Mouse (Mus musculus): ENCODE results near the gene Prpf4b. TPM values are rescaled to one million over a fixed set of nuclear protein-coding genes. Genes with fewer than 3 reads are reported as not detected.
"Not testable (repeated sequence)": the region's sequence is repeated elsewhere in the genome, so short reads cannot be mapped to it uniquely, and the experiment has no call there.

Gene Prpf4b
- polyA plus RNA-seq (2016; fragmentation: Nextera tagmentation; extraction: Ambion mirVana), result 44.9 and 71.1 TPM in 2 replicates

DNA sequence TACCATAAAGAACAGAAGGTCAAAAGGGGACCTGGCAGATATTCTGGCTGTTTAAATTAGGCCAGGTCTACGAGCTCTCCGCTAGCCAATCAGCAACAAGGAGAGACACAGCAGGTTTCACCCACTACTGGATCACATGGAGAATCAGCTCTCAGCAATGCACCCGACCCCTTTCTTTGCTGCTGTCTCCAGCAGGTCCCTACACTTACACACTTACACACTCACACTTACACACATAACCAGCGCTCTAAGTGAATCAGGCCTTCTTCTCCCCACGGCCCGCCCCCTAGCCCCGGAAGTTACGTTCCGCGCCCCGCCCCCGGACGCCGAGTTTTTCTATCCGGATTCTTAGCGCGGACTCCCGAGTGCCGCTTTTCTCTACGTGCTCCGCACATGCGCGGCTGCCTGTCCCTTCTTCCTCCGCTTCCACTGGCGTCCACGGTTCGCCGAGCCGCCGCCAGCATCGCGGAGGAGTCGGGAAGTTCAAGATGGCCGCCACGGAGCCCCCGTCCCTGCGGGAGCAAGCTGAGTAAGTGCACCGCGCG, at the start of gene Prpf4b:
Gene Prpf4b, plus strand, starts transcription at position 137 of the 545 bp plus-strand sequence.
- H3K4me1 ChIP-seq (replicated peaks), result peaks cover 28% of the 10 kb centered on the region
- peak within 1 kb of the TSS; percentile 99 for H3K27ac ChIP-seq
- H3K4me3 ChIP-seq, result peak within 1 kb of the TSS; percentile 97
- DNase-seq (ENCODE audit: low spot score), result peak; percentile 92
- peaks cover 9% of the 10 kb centered on the region for H3K36me3 ChIP-seq
- H3K9me3 ChIP-seq, result no peaks in the 10 kb centered on the region
- WGBS, result 1% methylated on average over 40 of the region's 40 CpGs
- no peaks in the 10 kb centered on the region for H3K27me3 ChIP-seq (ENCODE audit: insufficient read depth, poor library complexity, severe bottlenecking)

DNA sequence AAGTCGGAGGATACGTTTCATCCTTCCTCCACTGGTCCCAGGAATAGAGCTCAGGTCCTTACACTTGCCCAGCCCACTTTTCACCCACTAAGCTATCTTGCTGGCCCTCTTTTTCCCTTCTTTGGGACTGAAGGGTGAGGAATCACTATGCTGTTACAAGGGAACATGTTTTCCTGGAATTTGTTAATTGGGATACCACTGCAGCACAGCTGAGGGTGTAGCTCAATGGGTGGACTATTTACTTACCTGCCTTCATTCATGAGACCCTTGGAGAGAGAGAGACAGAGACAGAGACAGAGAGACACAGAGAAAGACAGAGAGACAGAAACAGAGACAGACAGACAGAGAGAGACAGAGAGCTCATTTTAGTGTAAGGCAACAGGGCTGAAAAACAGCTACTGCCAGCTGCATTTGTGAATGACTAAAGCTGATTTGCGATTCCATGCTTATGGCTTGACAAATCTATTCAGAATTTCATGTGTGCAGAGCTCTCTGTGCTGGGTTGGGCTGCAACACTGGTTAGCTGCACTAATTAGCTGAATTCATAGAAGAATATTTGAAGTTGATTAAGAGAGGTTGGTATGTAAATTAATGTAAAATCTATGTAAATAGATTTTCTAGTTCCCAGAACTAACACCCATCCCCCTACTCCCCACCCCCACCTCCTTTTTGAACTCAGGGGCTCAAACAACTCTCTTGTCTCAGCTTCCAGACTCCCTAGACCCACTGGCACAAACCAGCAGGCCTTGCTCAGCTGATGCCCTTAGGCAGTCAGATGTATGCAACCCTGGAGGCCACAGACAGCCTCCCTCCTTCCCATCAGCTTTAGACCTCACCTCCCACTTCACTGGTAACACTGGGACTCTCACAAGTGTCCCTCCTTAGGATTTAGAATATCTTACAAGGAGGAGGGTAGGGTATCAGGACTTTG, 48.1 kb upstream of the Prpf4b start:
- Histone ChIP-seq H3K27ac (peak overlapping the region; percentile 75), H3K4me3 (no peak overlapping the region), H3K27me3 (ENCODE audit: insufficient read depth, poor library complexity, severe bottlenecking) (no peaks in the 10 kb centered on the region), H3K9me3 (0 out of 2 replicates have a peak, but pooled peaks cover 2% of the 10 kb centered on the region), H3K36me3 (no peaks in the 10 kb centered on the region), H3K4me1 (replicated peaks) (peaks cover 17% of the 10 kb centered on the region)
- no peak for DNase-seq (ENCODE audit: low spot score)
- 86% methylated on average over 3 of the region's 3 CpGs for WGBS

DNA sequence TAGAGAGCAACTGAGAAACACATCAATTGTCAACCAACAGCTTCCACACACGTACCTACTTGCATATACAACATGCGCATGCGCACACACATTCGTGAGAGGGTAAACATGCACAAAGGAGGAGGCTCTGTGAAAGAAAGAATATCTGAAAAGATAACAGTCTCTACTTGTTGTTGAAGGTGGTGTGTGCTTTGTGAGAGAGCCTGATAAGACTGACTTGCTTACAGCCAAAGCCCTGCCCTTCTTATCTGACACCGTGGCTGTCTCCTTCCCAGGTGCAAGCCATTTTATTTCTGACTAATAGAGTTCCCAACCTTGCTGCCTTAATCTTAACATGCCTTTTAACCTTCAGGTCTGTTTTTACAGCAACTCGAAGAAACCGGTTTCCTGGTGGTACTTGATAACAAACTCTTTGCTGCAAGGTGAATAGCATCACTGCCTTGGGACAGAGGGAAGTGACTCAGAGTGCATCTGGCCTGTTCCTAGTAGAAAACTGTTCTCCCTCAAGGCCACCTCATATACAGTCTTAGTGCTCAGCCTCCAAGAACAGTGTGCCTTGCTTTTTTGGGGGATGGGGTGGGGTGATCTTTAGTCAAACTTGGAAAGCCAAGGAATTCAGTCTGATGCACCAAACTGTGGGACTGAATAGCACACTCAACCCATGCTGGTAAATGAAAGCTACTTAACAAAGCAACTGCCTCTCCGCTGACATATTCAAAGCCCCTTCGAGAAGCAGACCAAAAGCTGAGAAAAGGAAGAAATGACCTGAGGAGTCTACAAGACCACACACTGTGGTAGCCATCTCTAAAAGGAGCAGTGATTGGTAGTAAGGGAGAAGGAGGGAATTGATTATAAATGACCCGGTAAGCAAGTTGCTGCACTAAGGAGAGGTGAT, 46.9 kb upstream of the Prpf4b start:
- DNase-seq (ENCODE audit: low spot score), result no peak
- Histone ChIP-seq H3K27ac (peak overlapping the region; percentile 75), H3K36me3 (no peaks in the 10 kb centered on the region), H3K27me3 (ENCODE audit: insufficient read depth, poor library complexity, severe bottlenecking) (no peaks in the 10 kb centered on the region), H3K4me1 (replicated peaks) (peaks cover 17% of the 10 kb centered on the region), H3K4me3 (no peak overlapping the region), H3K9me3 (0 out of 2 replicates have a peak, but pooled peaks cover 2% of the 10 kb centered on the region)
- 70% methylated on average over 10 of the region's 10 CpGs for WGBS

DNA sequence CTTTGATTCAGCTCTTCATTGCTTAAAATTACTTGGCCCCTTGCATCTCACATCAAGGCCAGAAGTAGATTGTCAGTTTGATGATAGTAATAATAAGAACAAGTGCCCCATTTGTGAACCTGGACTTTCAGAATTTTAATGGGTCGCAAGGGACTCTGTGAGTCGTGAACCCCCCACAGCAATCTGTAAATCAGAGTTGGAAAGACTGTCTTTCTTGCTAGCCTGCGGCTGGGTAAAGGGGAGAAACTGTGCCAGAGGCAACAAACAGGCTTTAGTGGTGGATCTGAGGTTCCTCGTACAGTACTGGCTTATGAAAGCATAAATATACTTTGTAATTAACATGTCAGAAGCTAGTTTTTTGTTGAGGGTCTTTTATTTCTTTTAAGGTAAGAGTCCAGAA, 32.3 kb upstream of the Prpf4b start:
- Histone ChIP-seq H3K27ac (no peak overlapping the region), H3K4me1 (replicated peaks) (no peaks in the 10 kb centered on the region), H3K4me3 (no peak overlapping the region), H3K27me3 (ENCODE audit: insufficient read depth, poor library complexity, severe bottlenecking) (no peaks in the 10 kb centered on the region), H3K9me3 (no peaks in the 10 kb centered on the region), H3K36me3 (no peaks in the 10 kb centered on the region)
- DNase-seq (ENCODE audit: low spot score), result no peak
- WGBS, result 93% methylated on average over 4 of the region's 4 CpGs

DNA sequence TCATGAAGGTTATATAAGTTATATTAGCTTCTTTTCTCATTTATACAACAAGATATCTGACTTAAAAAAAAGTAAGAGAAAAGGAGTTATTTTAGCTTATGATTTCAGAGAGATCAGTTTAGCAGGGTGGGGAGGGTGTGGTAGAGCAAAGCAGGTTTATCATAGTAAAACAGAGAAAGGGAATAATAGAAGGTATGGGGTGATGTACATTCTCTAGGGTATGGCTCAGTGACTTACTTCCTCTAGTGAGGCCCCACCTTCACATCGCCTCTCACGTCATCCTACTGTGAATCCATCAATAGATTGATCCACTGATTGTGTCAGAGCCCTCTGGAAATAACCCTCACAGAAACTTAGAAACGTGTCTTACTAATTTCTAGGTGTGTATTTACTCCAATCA, 24.3 kb upstream of the Prpf4b start:
- no peaks in the 10 kb centered on the region for H3K27me3 ChIP-seq (ENCODE audit: insufficient read depth, poor library complexity, severe bottlenecking)
- no peak overlapping the region for H3K4me3 ChIP-seq
- H3K36me3 ChIP-seq, result no peaks in the 10 kb centered on the region
- no peak overlapping the region for H3K27ac ChIP-seq
- H3K4me1 ChIP-seq (replicated peaks), result no peaks in the 10 kb centered on the region
- no peak for DNase-seq (ENCODE audit: low spot score)
- WGBS, result 87% methylated on average over 3 of the region's 3 CpGs
- H3K9me3 ChIP-seq, result peaks cover 26% of the 10 kb centered on the region

DNA sequence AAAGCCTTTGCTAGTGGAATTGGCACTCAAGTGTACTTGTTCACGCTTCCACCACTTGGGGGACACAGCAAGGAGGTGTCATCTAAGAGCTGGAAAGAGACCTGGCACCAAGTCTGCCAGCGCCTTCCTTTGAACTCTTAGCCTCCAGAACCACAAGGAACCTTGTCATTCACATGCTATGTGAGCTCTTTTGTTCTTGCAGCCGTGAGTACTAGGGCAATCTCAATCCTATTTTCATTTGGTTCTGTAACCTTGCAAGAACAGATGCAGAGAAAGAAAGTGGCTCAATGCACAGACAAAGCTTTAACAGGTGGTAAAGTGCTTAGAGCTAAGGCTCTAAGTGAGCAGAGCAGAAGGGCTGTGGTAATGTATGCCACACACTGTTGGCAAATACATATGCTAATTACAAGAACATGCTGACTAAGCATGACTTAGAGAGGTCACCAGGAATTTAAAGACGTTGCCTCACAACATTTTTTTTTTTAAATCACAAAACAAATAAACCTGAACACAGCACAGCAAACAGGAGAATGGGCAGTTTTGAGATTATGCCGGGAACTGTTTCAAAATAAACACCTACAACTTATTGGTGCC, 23.8 kb upstream of the Prpf4b start:
- H3K27me3 ChIP-seq (ENCODE audit: insufficient read depth, poor library complexity, severe bottlenecking), result no peaks in the 10 kb centered on the region
- DNase-seq (ENCODE audit: low spot score), result no peak
- no peaks in the 10 kb centered on the region for H3K4me1 ChIP-seq (replicated peaks)
- no peak overlapping the region for H3K4me3 ChIP-seq
- peaks cover 26% of the 10 kb centered on the region for H3K9me3 ChIP-seq
- no peaks in the 10 kb centered on the region for H3K36me3 ChIP-seq
- WGBS, result 79% methylated on average over 5 of the region's 5 CpGs
- no peak overlapping the region for H3K27ac ChIP-seq

DNA sequence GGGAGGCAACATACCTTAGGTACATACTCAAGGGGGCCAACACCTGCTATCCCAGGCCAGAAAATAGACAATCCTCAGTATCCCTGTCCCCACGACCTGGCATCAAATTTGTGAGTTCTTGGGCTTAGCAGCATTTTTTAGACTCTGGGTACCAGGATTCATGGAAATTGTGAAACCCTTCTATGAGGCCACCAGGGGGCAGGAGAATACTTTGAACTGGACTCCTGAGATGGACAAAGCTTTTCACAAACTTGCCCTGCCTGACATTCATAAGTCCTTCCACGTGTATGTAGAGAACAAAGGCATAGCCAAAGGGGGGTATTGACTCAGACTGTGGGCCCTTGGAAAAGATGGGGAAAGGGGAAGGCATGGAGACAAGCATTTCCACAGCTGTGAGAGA, 17.6 kb upstream of the Prpf4b start:
- Histone ChIP-seq H3K27ac (no peak overlapping the region), H3K9me3 (peaks cover 26% of the 10 kb centered on the region)

DNA sequence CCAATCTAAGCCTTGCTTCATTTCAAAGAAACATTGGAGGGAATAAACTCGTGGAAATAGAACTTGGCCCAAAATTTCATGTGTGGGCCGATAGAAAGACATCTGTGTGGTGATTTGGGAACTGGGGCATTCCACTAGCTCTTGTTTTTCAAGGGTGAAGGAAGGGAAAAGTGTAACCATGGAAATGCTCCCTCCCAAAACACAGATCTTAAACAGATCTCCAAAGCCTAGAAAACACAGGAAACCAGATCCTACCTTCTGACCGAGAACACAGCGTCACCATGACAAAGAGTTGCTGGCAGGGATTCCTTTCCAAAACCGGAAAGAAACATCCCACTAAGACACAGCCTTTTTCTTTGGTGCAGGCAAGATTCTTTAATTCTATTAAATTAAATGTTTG, 15.7 kb upstream of the Prpf4b start:
- no peak for DNase-seq (ENCODE audit: low spot score)
- no peak overlapping the region for H3K4me3 ChIP-seq
- H3K4me1 ChIP-seq (replicated peaks), result no peaks in the 10 kb centered on the region
- H3K27ac ChIP-seq, result no peak overlapping the region
- peaks cover 11% of the 10 kb centered on the region for H3K9me3 ChIP-seq
- 90% methylated on average over 5 of the region's 5 CpGs for WGBS
- no peaks in the 10 kb centered on the region for H3K36me3 ChIP-seq
- H3K27me3 ChIP-seq (ENCODE audit: insufficient read depth, poor library complexity, severe bottlenecking), result no peaks in the 10 kb centered on the region

More for the DNA sequence above, 17.6 kb upstream of the Prpf4b start:
- Histone ChIP-seq H3K36me3 (no peaks in the 10 kb centered on the region), H3K4me1 (replicated peaks) (no peaks in the 10 kb centered on the region), H3K27me3 (ENCODE audit: insufficient read depth, poor library complexity, severe bottlenecking) (no peaks in the 10 kb centered on the region), H3K4me3 (no peak overlapping the region)
- 31% methylated on average over 2 of the region's 2 CpGs for WGBS
- DNase-seq (ENCODE audit: low spot score), result peak; percentile 27

DNA sequence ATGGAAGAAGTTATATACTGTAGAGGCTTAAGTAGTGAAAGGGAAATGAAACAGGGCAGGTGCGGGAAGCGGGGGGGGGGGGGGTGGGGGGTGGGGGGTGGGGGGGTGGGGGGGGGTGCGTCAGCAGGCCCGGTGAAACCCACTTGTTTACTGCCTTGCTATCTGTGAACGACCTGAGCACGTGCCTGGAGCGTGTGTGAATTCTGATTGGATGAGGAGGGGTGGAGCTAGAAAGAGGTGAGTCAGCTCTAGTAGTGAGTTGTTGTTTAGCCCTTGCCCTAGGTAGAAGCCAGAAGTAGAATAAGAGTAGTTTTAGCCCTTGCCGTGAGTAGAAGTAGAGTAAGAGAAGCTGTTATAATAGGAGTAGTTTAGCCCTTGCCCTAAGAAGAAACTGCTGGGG, 13.9 kb upstream of the Prpf4b start:
- 67% methylated on average over 7 of the region's 8 CpGs for WGBS
- not testable (repeated sequence) for H3K9me3 ChIP-seq; H3K36me3 ChIP-seq; DNase-seq (ENCODE audit: low spot score); H3K4me1 ChIP-seq (replicated peaks); H3K27ac ChIP-seq; H3K4me3 ChIP-seq; H3K27me3 ChIP-seq (ENCODE audit: insufficient read depth, poor library complexity, severe bottlenecking)

DNA sequence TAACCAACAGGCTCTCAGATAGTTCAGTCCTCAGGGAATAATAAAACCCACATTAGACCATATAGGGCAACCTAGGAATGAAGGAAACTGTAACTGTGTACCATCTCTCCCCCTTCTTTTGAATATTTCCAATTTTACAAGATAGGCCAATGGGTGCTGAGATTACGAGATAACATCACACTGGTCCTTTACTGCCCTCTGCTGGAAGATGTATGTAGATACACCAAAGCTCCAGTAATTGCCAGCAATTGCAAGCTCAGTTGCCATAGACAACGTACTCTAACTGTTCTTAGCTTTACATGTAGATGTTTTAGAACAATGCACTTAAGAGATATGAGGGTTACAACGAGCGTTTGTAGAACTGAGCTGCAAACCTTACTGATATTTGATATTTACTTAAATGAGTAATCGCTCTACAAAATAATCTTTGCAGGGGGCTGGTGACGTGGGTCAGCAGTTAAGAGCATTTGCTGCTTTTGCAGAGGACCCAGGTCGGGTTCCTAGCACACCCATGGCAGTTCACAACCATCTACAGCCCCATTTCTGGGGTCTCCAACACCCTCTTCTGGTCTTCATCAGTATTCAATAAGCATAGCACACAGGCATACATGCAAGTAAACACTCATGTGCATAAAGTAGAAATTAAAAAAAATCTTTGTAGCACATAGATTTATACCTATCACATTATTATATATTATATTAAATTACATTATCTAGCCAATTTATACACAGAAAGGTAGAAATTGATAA, 10.5 kb upstream of the Prpf4b start:
- H3K4me3 ChIP-seq, result no peak overlapping the region
- DNase-seq (ENCODE audit: low spot score), result peak; percentile 12
- 45% methylated on average over 7 of the region's 7 CpGs for WGBS
- no peak overlapping the region for H3K27ac ChIP-seq
- H3K9me3 ChIP-seq, result no peaks in the 10 kb centered on the region
- H3K4me1 ChIP-seq (replicated peaks), result no peaks in the 10 kb centered on the region
- no peaks in the 10 kb centered on the region for H3K27me3 ChIP-seq (ENCODE audit: insufficient read depth, poor library complexity, severe bottlenecking)
- H3K36me3 ChIP-seq, result no peaks in the 10 kb centered on the region

DNA sequence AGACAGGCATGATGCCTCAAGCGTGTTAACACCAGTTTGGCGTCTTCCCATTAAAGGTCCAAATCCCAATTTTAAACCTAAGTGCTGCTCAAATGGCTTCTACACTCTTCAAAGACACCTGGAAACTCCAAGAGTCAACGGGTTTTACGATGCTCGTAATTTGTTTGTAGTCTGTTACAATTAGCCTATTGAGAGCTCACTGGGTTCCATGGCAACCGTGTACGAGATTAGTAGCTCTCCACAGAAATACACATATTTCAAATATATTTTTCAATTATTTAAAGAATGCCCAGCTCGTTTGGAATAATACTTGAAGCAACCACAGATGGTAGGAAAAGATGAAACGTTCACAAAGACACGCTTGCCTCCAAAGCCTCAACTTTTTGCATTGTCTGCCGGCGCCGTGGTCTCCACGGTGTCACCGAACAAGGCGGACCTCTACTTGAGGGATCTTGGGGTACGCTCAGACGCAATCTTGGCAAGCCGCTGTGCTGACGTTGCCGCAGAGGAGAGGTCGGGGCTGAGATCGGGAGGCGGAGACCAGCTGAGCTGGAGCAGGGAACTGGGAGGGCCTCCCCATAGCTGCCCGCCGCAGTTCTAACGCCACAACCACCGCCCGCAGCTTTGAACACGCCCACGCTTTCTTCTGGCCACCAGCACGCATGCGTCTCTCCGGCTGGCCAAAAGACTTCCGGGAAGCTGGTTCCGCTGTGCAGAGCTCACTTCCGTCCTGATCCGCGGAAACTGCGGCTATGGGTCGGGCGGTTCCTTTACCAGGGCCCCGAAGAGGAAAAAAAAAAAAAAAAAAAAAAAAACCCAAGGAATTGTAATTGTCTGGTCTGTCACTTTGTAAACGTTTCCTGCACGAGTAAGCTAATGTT, 1.1 kb upstream of the Prpf4b start:
- peaks cover 3% of the 10 kb centered on the region for H3K36me3 ChIP-seq
- DNase-seq (ENCODE audit: low spot score), result peak; percentile 96
- peak overlapping the region; percentile 97 for H3K4me3 ChIP-seq
- H3K27me3 ChIP-seq (ENCODE audit: insufficient read depth, poor library complexity, severe bottlenecking), result no peaks in the 10 kb centered on the region
- H3K9me3 ChIP-seq, result no peaks in the 10 kb centered on the region
- WGBS, result 4% methylated on average over 45 of the region's 45 CpGs
- peaks cover 28% of the 10 kb centered on the region for H3K4me1 ChIP-seq (replicated peaks)
- H3K27ac ChIP-seq, result peak overlapping the region; percentile 99

Measured in hindbrain, embryonic 10.5 days (tissue).